Mouse (Mus musculus) forebrain, postnatal 0 days (tissue): ENCODE results near the gene Olfr64. TPM values are rescaled to one million over a fixed set of nuclear protein-coding genes. Genes with fewer than 3 reads are reported as not detected.
A peak's percentile ranks its signal among the peaks of the same experiment; 100 is the strongest.

Source experiments
- ATAC-seq: fragments of 200-750 bp; cut with Nextera tagmentation; 2 replicates; pipeline ENCODE4 v1.8.0; 2017; ENCODE audit warnings: mild to moderate bottlenecking, moderate library complexity
- DNase-seq: peaks from one replicate; pipeline ENCODE4 v3.0.0-alpha.2; 2015
- H3K27ac ChIP-seq: fragments of 300-500 bp; sonication (generic); 2 replicates; pipeline ENCODE4 v1.5.1; 2014; ENCODE audit warnings: low read depth, mild to moderate bottlenecking, antibody characterized with exemption, low read length, moderate library complexity, mixed read lengths
- H3K27me3 ChIP-seq: fragments of 300-500 bp; sonication (generic); 2 replicates; pipeline ENCODE4 v1.6.1; 2014; ENCODE audit warnings: mild to moderate bottlenecking, low read length, mixed read lengths; ENCODE audit not compliant: insufficient read depth
- H3K36me3 ChIP-seq: fragments of 300-500 bp; sonication (generic); 2 replicates; pipeline ENCODE4 v1.6.1; 2014; ENCODE audit warnings: mild to moderate bottlenecking, moderate library complexity; ENCODE audit not compliant: insufficient read depth
- H3K4me1 ChIP-seq: fragments of 300-500 bp; sonication (generic); 2 replicates; pipeline ENCODE4 v1.6.1; 2014; ENCODE audit warnings: antibody characterized with exemption; ENCODE audit not compliant: insufficient read depth
- H3K4me2 ChIP-seq: fragments of 300-500 bp; sonication (generic); 2 replicates; pipeline ENCODE4 v1.6.1; 2014; ENCODE audit warnings: low read depth, mild to moderate bottlenecking, moderate library complexity
- H3K4me3 ChIP-seq: fragments of 300-500 bp; sonication (generic); 2 replicates; pipeline ENCODE4 v1.5.1; 2014; ENCODE audit warnings: low read depth, low read length, mixed read lengths
- H3K9ac ChIP-seq: fragments of 300-500 bp; sonication (generic); 2 replicates; pipeline ENCODE4 v1.6.1; 2014; ENCODE audit warnings: mild to moderate bottlenecking
- H3K9me3 ChIP-seq: fragments of 300-500 bp; sonication (generic); 2 replicates; pipeline ENCODE4 v1.6.1; 2016; ENCODE audit warnings: low read length
- CTCF ChIP-seq: sonication (generic); IDR thresholded peaks from 2 replicates; pipeline ENCODE4 v1.5.1; 2016; ENCODE audit warnings: antibody characterized with exemption, control low read depth, low read depth
- WGBS: fragments of 180-500 bp; shearing (Covaris S2); extraction: QIAGEN DNeasy Blood & Tissue Kit; methylation state at CpG from one replicate; pipeline ENCODE4 v1.1.7; 2014; 5-methylcytosine and 5-hydroxymethylcytosine counted together
- polyA plus RNA-seq: library from polyadenylated mRNA; unstranded; fragments of >200 nt; fragmentation: Nextera tagmentation; extraction: Ambion mirVana; gene quantifications from 2 replicates; pipeline ENCODE4 v1.2.1, GENCODE M21; 2015
- total RNA-seq: library from RNA; depleted of rRNA; stranded (reverse); fragments of >200 nt; gene quantifications from 2 replicates; pipeline ENCODE4 v1.2.3, GENCODE M21; 2014; rRNA removed

The Olfr64 gene
- not detected in 2 replicates for total RNA-seq
- not detected in 2 replicates for polyA plus RNA-seq

DNA sequence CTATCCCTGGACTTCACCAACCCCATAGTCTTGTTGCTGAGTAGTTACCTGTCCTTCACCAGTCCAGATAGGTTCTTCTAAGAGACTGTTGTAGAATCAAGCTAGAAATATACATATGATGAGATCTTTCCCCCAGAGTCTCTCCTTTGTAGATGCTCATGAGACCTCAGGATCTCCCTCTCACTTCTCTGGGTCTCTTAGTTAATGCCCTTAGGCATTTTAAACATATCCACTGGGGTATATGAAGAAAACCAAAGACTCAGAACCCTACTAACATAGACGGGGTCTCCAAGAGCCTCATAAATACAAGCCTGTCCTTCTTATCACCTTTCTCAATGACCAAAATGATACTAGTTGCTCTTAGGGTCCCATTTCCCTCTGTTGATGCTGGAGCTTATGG is at the start of gene Olfr64:
Gene Olfr64, minus strand, starts transcription at position 101 of the 400 bp plus-strand sequence.
- no peaks in the 10 kb centered on the region for H3K27me3 ChIP-seq
- no peaks in the 10 kb centered on the region for H3K9me3 ChIP-seq
- H3K27ac ChIP-seq: no peak within 1 kb of the TSS
- no peak within 1 kb of the TSS for H3K4me3 ChIP-seq
- ATAC-seq (no peak), DNase-seq (no peak)
- 80% methylated on average over 1 of the region's 1 CpGs for WGBS
- H3K4me1 ChIP-seq: no peaks in the 10 kb centered on the region
- no peak for TF ChIP-seq CTCF
- H3K4me2 ChIP-seq: no peak within 1 kb of the TSS
- no peaks in the 10 kb centered on the region for H3K36me3 ChIP-seq
- H3K9ac ChIP-seq: no peak within 1 kb of the TSS

- Histone ChIP-seq H3K27ac (no peak overlapping the region), H3K36me3 (no peaks in the 10 kb centered on the region), H3K27me3 (no peaks in the 10 kb centered on the region), H3K4me3 (no peak overlapping the region), H3K4me1 (no peaks in the 10 kb centered on the region), H3K4me2 (no peak overlapping the region), H3K9ac (no peak overlapping the region), H3K9me3 (no peaks in the 10 kb centered on the region)
- ATAC-seq: no peak
- 23% methylated on average over 2 of the region's 2 CpGs for WGBS
- peak; percentile 35 for DNase-seq
- TF ChIP-seq CTCF: peak; percentile 68
These were observed 48.4 kb upstream of the Olfr64 start for GRCm38 (mm10) chr7:103942730-103943129.

DNA sequence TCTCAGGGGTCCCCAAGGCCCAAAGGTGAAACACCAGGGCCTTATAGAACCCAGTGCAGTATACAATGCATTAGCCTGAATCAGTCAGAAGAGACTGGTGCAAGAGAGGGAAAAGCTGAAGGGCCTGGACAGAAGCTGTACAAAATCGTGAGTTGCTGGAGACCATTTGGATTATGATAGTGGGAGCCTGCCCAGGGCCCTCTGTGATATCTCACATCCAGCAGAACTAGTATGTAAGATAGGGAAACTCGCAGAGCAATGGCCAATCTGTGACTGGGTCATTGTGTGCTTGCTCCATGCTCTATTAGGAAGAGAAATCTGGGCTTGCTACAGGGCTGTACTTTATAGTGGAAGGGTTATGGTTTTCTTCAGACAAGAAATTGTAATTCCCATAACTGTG is 40.0 kb upstream of the Olfr64 start, which contains the start of gene Olfr632:
Gene Olfr632, plus strand, starts transcription at position 84 of the 400 bp plus-strand sequence.
- H3K27ac ChIP-seq: no peak within 1 kb of the TSS
- TF ChIP-seq CTCF: no peak
- 72% methylated on average over 2 of the region's 2 CpGs for WGBS
- no peak within 1 kb of the TSS for H3K4me3 ChIP-seq
- ATAC-seq: no peak
- no peaks in the 10 kb centered on the region for H3K36me3 ChIP-seq
- no peaks in the 10 kb centered on the region for H3K9me3 ChIP-seq
- H3K9ac ChIP-seq: no peak within 1 kb of the TSS
- H3K27me3 ChIP-seq: no peaks in the 10 kb centered on the region
- no peak for DNase-seq
- H3K4me1 ChIP-seq: no peaks in the 10 kb centered on the region
- H3K4me2 ChIP-seq: no peak within 1 kb of the TSS

DNA sequence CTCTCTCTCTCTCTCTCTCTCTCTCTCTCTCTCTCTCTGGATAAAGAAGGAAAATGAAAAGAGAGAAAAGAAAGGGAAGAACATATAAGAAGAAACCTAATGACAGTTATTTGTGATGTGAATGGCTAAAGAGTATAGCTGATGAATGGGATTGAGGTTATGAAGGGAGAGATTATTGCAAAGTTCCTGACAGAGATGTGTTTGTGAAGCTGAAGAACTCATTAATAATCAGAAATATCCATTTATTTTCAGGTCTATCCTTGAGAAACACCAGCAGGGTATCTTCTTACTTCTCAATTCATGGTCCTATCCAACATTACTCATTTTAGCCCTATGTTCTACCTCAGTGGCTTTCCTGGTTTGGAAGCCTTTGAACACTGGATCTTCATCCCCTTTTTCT is 34.2 kb upstream of the Olfr64 start, which contains the start of gene Olfr631:
Gene Olfr631, plus strand, starts transcription at position 301 of the 400 bp plus-strand sequence.
- no peak within 1 kb of the TSS for H3K4me3 ChIP-seq
- no peak for ATAC-seq

GRCm38 (mm10) chr7:103915338-103915737 is 21.1 kb upstream of the Olfr64 start:
- Histone ChIP-seq H3K4me2 (no peak overlapping the region), H3K4me3 (no peak overlapping the region), H3K36me3 (no peaks in the 10 kb centered on the region), H3K27me3 (no peaks in the 10 kb centered on the region), H3K27ac (no peak overlapping the region), H3K4me1 (no peaks in the 10 kb centered on the region), H3K9ac (no peak overlapping the region), H3K9me3 (no peaks in the 10 kb centered on the region)
- DNase-seq (no peak), ATAC-seq (no peak)
- TF ChIP-seq CTCF: no peak

More for the DNA sequence above, 34.2 kb upstream of the Olfr64 start, which contains the start of gene Olfr631:
- no peaks in the 10 kb centered on the region for H3K4me1 ChIP-seq
- H3K27me3 ChIP-seq: no peaks in the 10 kb centered on the region
- DNase-seq: no peak
- no peak for TF ChIP-seq CTCF
- H3K4me2 ChIP-seq: no peak within 1 kb of the TSS
- H3K9me3 ChIP-seq: no peaks in the 10 kb centered on the region
- H3K27ac ChIP-seq: no peak within 1 kb of the TSS
- H3K36me3 ChIP-seq: no peaks in the 10 kb centered on the region
- no peak within 1 kb of the TSS for H3K9ac ChIP-seq

GRCm38 (mm10) chr7:103912969-103913511 is 18.8 kb upstream of the Olfr64 start:
- peak; percentile 14; the same call in 1 of the 2 replicates for TF ChIP-seq CTCF
- no peaks in the 10 kb centered on the region for H3K9me3 ChIP-seq
- 50% methylated on average over 8 of the region's 8 CpGs for WGBS
- no peak overlapping the region for H3K9ac ChIP-seq
- H3K27ac ChIP-seq: no peak overlapping the region
- H3K36me3 ChIP-seq: no peaks in the 10 kb centered on the region
- H3K4me1 ChIP-seq: no peaks in the 10 kb centered on the region
- H3K4me3 ChIP-seq: no peak overlapping the region
- no peak for DNase-seq
- H3K27me3 ChIP-seq: no peaks in the 10 kb centered on the region
- H3K4me2 ChIP-seq: no peak overlapping the region
- no peak for ATAC-seq

GRCm38 (mm10) chr7:103910047-103910446 is 15.8 kb upstream of the Olfr64 start:
- Histone ChIP-seq H3K27ac (no peak overlapping the region), H3K27me3 (no peaks in the 10 kb centered on the region), H3K4me1 (no peaks in the 10 kb centered on the region), H3K9ac (no peak overlapping the region), H3K4me2 (no peak overlapping the region), H3K4me3 (no peak overlapping the region), H3K9me3 (no peaks in the 10 kb centered on the region), H3K36me3 (no peaks in the 10 kb centered on the region)
- no peak for ATAC-seq
- no peak for DNase-seq
- TF ChIP-seq CTCF: no peak
- WGBS: 55% methylated on average over 3 of the region's 3 CpGs
